Mouse (Mus musculus): ENCODE results near the gene Trpm3. TPM values are rescaled to one million over a fixed set of nuclear protein-coding genes. Genes with fewer than 3 reads are reported as not detected.

Trpm3 gene
- polyA plus RNA-seq, 1 experiment from 2014 or later, result 6.4 TPM

DNA sequence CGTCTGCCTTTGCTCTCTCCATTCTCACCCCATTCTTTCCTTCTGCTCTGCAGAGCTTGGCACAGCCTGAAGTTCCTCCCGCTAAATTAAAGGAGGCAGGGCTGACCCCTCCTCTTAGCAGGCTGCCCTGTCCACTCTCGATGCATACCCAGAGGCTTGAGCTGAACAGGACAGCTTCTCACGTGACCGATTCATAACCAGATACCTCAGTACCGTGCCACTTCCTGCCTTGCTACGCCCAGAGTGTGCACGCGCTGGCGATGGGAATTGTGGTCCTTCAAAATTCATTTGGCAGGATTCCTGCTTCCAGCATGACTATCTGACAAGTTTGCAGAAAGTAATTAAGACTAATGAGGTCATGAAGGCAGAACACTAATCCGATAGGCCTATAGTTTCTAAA, 433.6 kb downstream of the Trpm3 start:
- 57% methylated on average over 11 of the region's 11 CpGs for WGBS
- H3K27ac ChIP-seq (replicated peaks; ENCODE audit: low read depth, low read length), result no peak overlapping the region
- H3K4me3 ChIP-seq (ENCODE audit: low read depth, low read length), result no peak overlapping the region
- DNase-seq (ENCODE audit: low spot score) (no peak), ATAC-seq (ENCODE audit: low read depth) (no peak)
- H3K4me2 ChIP-seq (ENCODE audit: low read depth, low read length), result no peak overlapping the region
- H3K36me3 ChIP-seq (ENCODE audit: control insufficient read depth, insufficient read depth, low read length), result no peaks in the 10 kb centered on the region
- no peak overlapping the region for H3K9ac ChIP-seq (ENCODE audit: low read depth, low read length)
- H3K4me1 ChIP-seq (ENCODE audit: control insufficient read depth, insufficient read depth, low read length), result no peaks in the 10 kb centered on the region
- no peaks in the 10 kb centered on the region for H3K27me3 ChIP-seq (replicated peaks; ENCODE audit: control insufficient read depth, insufficient read depth, low read length)
- no peaks in the 10 kb centered on the region for H3K9me3 ChIP-seq (ENCODE audit: control insufficient read depth, low read length)

GRCm38 (mm10) chr19:22572849-22573248, 434.0 kb downstream of the Trpm3 start:
- no peak overlapping the region for H3K9ac ChIP-seq (ENCODE audit: low read depth, low read length)
- 85% methylated on average over 2 of the region's 2 CpGs for WGBS
- no peak overlapping the region for H3K27ac ChIP-seq (replicated peaks; ENCODE audit: low read depth, low read length)
- no peaks in the 10 kb centered on the region for H3K9me3 ChIP-seq (ENCODE audit: control insufficient read depth, low read length)
- no peaks in the 10 kb centered on the region for H3K4me1 ChIP-seq (ENCODE audit: control insufficient read depth, insufficient read depth, low read length)
- H3K27me3 ChIP-seq (replicated peaks; ENCODE audit: control insufficient read depth, insufficient read depth, low read length), result no peaks in the 10 kb centered on the region
- H3K4me2 ChIP-seq (ENCODE audit: low read depth, low read length), result no peak overlapping the region
- H3K36me3 ChIP-seq (ENCODE audit: control insufficient read depth, insufficient read depth, low read length), result no peaks in the 10 kb centered on the region
- ATAC-seq (ENCODE audit: low read depth) (no peak), DNase-seq (ENCODE audit: low spot score) (no peak)
- no peak overlapping the region for H3K4me3 ChIP-seq (ENCODE audit: low read depth, low read length)

GRCm38 (mm10) chr19:22582120-22582745, 443.4 kb downstream of the Trpm3 start:
- Histone ChIP-seq H3K27me3 (replicated peaks; ENCODE audit: control insufficient read depth, insufficient read depth, low read length) (no peaks in the 10 kb centered on the region), H3K9me3 (ENCODE audit: control insufficient read depth, low read length) (no peaks in the 10 kb centered on the region), H3K4me2 (ENCODE audit: low read depth, low read length) (no peak overlapping the region), H3K36me3 (ENCODE audit: control insufficient read depth, insufficient read depth, low read length) (no peaks in the 10 kb centered on the region), H3K9ac (ENCODE audit: low read depth, low read length) (no peak overlapping the region), H3K4me3 (ENCODE audit: low read depth, low read length) (no peak overlapping the region), H3K27ac (replicated peaks; ENCODE audit: low read depth, low read length) (no peak overlapping the region), H3K4me1 (ENCODE audit: control insufficient read depth, insufficient read depth, low read length) (no peaks in the 10 kb centered on the region)
- no peak for ATAC-seq (ENCODE audit: low read depth)
- no peak for DNase-seq (ENCODE audit: low spot score)
- 77% methylated on average over 4 of the region's 4 CpGs for WGBS

GRCm38 (mm10) chr19:22594492-22594891, 455.6 kb downstream of the Trpm3 start:
- Histone ChIP-seq H3K4me1 (ENCODE audit: control insufficient read depth, insufficient read depth, low read length) (no peaks in the 10 kb centered on the region), H3K4me2 (ENCODE audit: low read depth, low read length) (no peak overlapping the region), H3K4me3 (ENCODE audit: low read depth, low read length) (no peak overlapping the region), H3K9me3 (ENCODE audit: control insufficient read depth, low read length) (no peaks in the 10 kb centered on the region), H3K27ac (replicated peaks; ENCODE audit: low read depth, low read length) (no peak overlapping the region), H3K9ac (ENCODE audit: low read depth, low read length) (no peak overlapping the region), H3K36me3 (ENCODE audit: control insufficient read depth, insufficient read depth, low read length) (no peaks in the 10 kb centered on the region), H3K27me3 (replicated peaks; ENCODE audit: control insufficient read depth, insufficient read depth, low read length) (no peaks in the 10 kb centered on the region)
- ATAC-seq (ENCODE audit: low read depth) (no peak), DNase-seq (ENCODE audit: low spot score) (no peak)
- WGBS, result 85% methylated on average over 3 of the region's 3 CpGs

- no peak overlapping the region for H3K27ac ChIP-seq (replicated peaks; ENCODE audit: low read depth, low read length)
- ATAC-seq (ENCODE audit: low read depth), result no peak
- H3K9ac ChIP-seq (ENCODE audit: low read depth, low read length), result no peak overlapping the region
- H3K9me3 ChIP-seq (ENCODE audit: control insufficient read depth, low read length), result no peaks in the 10 kb centered on the region
- H3K4me3 ChIP-seq (ENCODE audit: low read depth, low read length), result no peak overlapping the region
- 69% methylated on average over 2 of the region's 2 CpGs for WGBS
- H3K4me2 ChIP-seq (ENCODE audit: low read depth, low read length), result no peak overlapping the region
- no peaks in the 10 kb centered on the region for H3K4me1 ChIP-seq (ENCODE audit: control insufficient read depth, insufficient read depth, low read length)
- peak; percentile 18 for DNase-seq (ENCODE audit: low spot score)
- no peaks in the 10 kb centered on the region for H3K27me3 ChIP-seq (replicated peaks; ENCODE audit: control insufficient read depth, insufficient read depth, low read length)
- H3K36me3 ChIP-seq (ENCODE audit: control insufficient read depth, insufficient read depth, low read length), result no peaks in the 10 kb centered on the region
These were observed 456.4 kb downstream of the Trpm3 start for GRCm38 (mm10) chr19:22595246-22595645.

DNA sequence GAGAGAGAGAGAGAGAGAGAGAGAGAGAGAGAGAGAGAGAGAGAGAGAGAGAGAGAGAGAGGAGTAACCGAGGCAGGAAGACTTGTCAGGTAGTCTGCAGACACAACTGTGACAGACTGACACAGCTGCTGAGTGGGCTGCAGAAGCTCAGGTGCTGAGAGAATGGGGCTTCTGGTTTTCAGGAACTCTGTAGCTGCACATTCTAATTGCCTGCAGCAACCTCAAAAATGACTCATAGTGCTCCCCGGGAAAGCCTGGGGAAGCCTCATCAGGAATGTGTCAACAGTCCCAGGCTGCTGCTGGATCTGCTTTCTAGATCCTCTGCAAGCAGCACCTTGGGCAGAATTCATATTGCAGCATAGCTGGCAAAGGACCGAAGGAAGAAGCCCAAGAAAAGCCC, 457.9 kb downstream of the Trpm3 start:
- Histone ChIP-seq H3K4me3 (ENCODE audit: low read depth, low read length) (no peak overlapping the region), H3K27me3 (replicated peaks; ENCODE audit: control insufficient read depth, insufficient read depth, low read length) (no peaks in the 10 kb centered on the region), H3K9ac (ENCODE audit: low read depth, low read length) (no peak overlapping the region), H3K4me2 (ENCODE audit: low read depth, low read length) (no peak overlapping the region), H3K4me1 (ENCODE audit: control insufficient read depth, insufficient read depth, low read length) (no peaks in the 10 kb centered on the region), H3K36me3 (ENCODE audit: control insufficient read depth, insufficient read depth, low read length) (no peaks in the 10 kb centered on the region), H3K27ac (replicated peaks; ENCODE audit: low read depth, low read length) (no peak overlapping the region), H3K9me3 (ENCODE audit: control insufficient read depth, low read length) (no peaks in the 10 kb centered on the region)
- WGBS, result 34% methylated on average over 3 of the region's 3 CpGs
- peak; percentile 44 for DNase-seq (ENCODE audit: low spot score)
- no peak for ATAC-seq (ENCODE audit: low read depth)

GRCm38 (mm10) chr19:22604322-22604721, 465.5 kb downstream of the Trpm3 start:
- Histone ChIP-seq H3K9ac (ENCODE audit: low read depth, low read length) (no peak overlapping the region), H3K9me3 (ENCODE audit: control insufficient read depth, low read length) (no peaks in the 10 kb centered on the region), H3K4me1 (ENCODE audit: control insufficient read depth, insufficient read depth, low read length) (no peaks in the 10 kb centered on the region), H3K4me2 (ENCODE audit: low read depth, low read length) (no peak overlapping the region), H3K27ac (replicated peaks; ENCODE audit: low read depth, low read length) (no peak overlapping the region), H3K4me3 (ENCODE audit: low read depth, low read length) (no peak overlapping the region), H3K27me3 (replicated peaks; ENCODE audit: control insufficient read depth, insufficient read depth, low read length) (no peaks in the 10 kb centered on the region), H3K36me3 (ENCODE audit: control insufficient read depth, insufficient read depth, low read length) (no peaks in the 10 kb centered on the region)
- WGBS, result 27% methylated on average over 4 of the region's 4 CpGs
- ATAC-seq (ENCODE audit: low read depth), result no peak
- DNase-seq (ENCODE audit: low spot score), result no peak

- 69% methylated on average over 5 of the region's 5 CpGs for WGBS
These were observed 469.3 kb downstream of the Trpm3 start for GRCm38 (mm10) chr19:22607985-22608684.

GRCm38 (mm10) chr19:22611621-22612020, 472.8 kb downstream of the Trpm3 start:
- Histone ChIP-seq H3K9me3 (ENCODE audit: control insufficient read depth, low read length) (no peaks in the 10 kb centered on the region), H3K36me3 (ENCODE audit: control insufficient read depth, insufficient read depth, low read length) (no peaks in the 10 kb centered on the region), H3K4me2 (ENCODE audit: low read depth, low read length) (no peak overlapping the region), H3K4me3 (ENCODE audit: low read depth, low read length) (no peak overlapping the region), H3K27ac (replicated peaks; ENCODE audit: low read depth, low read length) (no peak overlapping the region), H3K27me3 (replicated peaks; ENCODE audit: control insufficient read depth, insufficient read depth, low read length) (no peaks in the 10 kb centered on the region), H3K9ac (ENCODE audit: low read depth, low read length) (no peak overlapping the region), H3K4me1 (ENCODE audit: control insufficient read depth, insufficient read depth, low read length) (no peaks in the 10 kb centered on the region)
- WGBS, result 84% methylated on average over 2 of the region's 2 CpGs
- ATAC-seq (ENCODE audit: low read depth) (no peak), DNase-seq (ENCODE audit: low spot score) (no peak)

More at GRCm38 (mm10) chr19:22607985-22608684, 469.3 kb downstream of the Trpm3 start:
- Histone ChIP-seq H3K27me3 (replicated peaks; ENCODE audit: control insufficient read depth, insufficient read depth, low read length) (no peaks in the 10 kb centered on the region), H3K27ac (replicated peaks; ENCODE audit: low read depth, low read length) (no peak overlapping the region), H3K9ac (ENCODE audit: low read depth, low read length) (no peak overlapping the region), H3K9me3 (ENCODE audit: control insufficient read depth, low read length) (no peaks in the 10 kb centered on the region), H3K4me2 (ENCODE audit: low read depth, low read length) (no peak overlapping the region), H3K36me3 (ENCODE audit: control insufficient read depth, insufficient read depth, low read length) (no peaks in the 10 kb centered on the region), H3K4me1 (ENCODE audit: control insufficient read depth, insufficient read depth, low read length) (no peaks in the 10 kb centered on the region), H3K4me3 (ENCODE audit: low read depth, low read length) (no peak overlapping the region)
- DNase-seq (ENCODE audit: low spot score) (no peak), ATAC-seq (ENCODE audit: low read depth) (no peak)
